Mouse (Mus musculus) intestine, postnatal 0 days (tissue): ENCODE measurements around the gene 1700001L19Rik. TPM values are rescaled to one million over a fixed set of nuclear protein-coding genes. Genes with fewer than 3 reads are reported as not detected.

Source experiments
- ATAC-seq: fragments of 200-750 bp; cut with Nextera tagmentation; 2 replicates; pipeline ENCODE4 v1.8.0; 2017; ENCODE audit warnings: mild to moderate bottlenecking, moderate TSS enrichment, moderate library complexity
- H3K27ac ChIP-seq: fragments of 300-500 bp; sonication (generic); 2 replicates; pipeline ENCODE4 v1.5.1; 2014; ENCODE audit warnings: mild to moderate bottlenecking, low read depth, low read length, moderate library complexity
- H3K27me3 ChIP-seq: fragments of 300-500 bp; sonication (generic); replicated peaks from 2 replicates; pipeline ENCODE4 v1.6.1; 2014; ENCODE audit warnings: low read length, mixed read lengths; ENCODE audit not compliant: control insufficient read depth, insufficient read depth
- H3K36me3 ChIP-seq: fragments of 300-500 bp; sonication (generic); 2 replicates; pipeline ENCODE4 v1.6.1; 2014; ENCODE audit warnings: mild to moderate bottlenecking, moderate library complexity; ENCODE audit not compliant: control insufficient read depth, insufficient read depth
- H3K4me1 ChIP-seq: fragments of 300-500 bp; sonication (generic); replicated peaks from 2 replicates; pipeline ENCODE4 v1.6.1; 2014; ENCODE audit warnings: antibody characterized with exemption, low read length, mixed read lengths; ENCODE audit not compliant: control insufficient read depth, insufficient read depth
- H3K4me2 ChIP-seq: fragments of 300-500 bp; sonication (generic); replicated peaks from 2 replicates; pipeline ENCODE4 v1.6.1; 2014; ENCODE audit warnings: low read depth, mild to moderate bottlenecking, moderate library complexity
- H3K4me3 ChIP-seq: fragments of 300-500 bp; sonication (generic); 2 replicates; pipeline ENCODE4 v1.5.1; 2014; ENCODE audit warnings: low read depth, low read length
- H3K9ac ChIP-seq: fragments of 300-500 bp; sonication (generic); 2 replicates; pipeline ENCODE4 v1.6.1; 2014; ENCODE audit warnings: mild to moderate bottlenecking, low read depth, low read length
- H3K9me3 ChIP-seq: fragments of 300-500 bp; sonication (generic); 2 replicates; pipeline ENCODE4 v1.6.1; 2016; ENCODE audit warnings: mixed run types; ENCODE audit not compliant: control insufficient read depth
- CTCF ChIP-seq: sonication (generic); IDR thresholded peaks from 2 replicates; pipeline ENCODE4 v1.5.1; 2016; ENCODE audit warnings: low read depth, mild to moderate bottlenecking, control low read depth, antibody characterized with exemption, moderate library complexity
- WGBS: fragments of 180-500 bp; shearing (Covaris S2); extraction: QIAGEN DNeasy Blood & Tissue Kit; methylation state at CpG from one replicate; pipeline ENCODE4 v1.1.7; 2014; 5-methylcytosine and 5-hydroxymethylcytosine counted together
- polyA plus RNA-seq: library from polyadenylated mRNA; unstranded; fragments of >200 nt; fragmentation: Nextera tagmentation; extraction: Ambion mirVana; gene quantifications from 2 replicates; pipeline ENCODE4 v1.2.1, GENCODE M21; 2015

Gene 1700001L19Rik
- polyA plus RNA-seq, 1 experiment from 2014 or later, result 0.07 TPM

DNA sequence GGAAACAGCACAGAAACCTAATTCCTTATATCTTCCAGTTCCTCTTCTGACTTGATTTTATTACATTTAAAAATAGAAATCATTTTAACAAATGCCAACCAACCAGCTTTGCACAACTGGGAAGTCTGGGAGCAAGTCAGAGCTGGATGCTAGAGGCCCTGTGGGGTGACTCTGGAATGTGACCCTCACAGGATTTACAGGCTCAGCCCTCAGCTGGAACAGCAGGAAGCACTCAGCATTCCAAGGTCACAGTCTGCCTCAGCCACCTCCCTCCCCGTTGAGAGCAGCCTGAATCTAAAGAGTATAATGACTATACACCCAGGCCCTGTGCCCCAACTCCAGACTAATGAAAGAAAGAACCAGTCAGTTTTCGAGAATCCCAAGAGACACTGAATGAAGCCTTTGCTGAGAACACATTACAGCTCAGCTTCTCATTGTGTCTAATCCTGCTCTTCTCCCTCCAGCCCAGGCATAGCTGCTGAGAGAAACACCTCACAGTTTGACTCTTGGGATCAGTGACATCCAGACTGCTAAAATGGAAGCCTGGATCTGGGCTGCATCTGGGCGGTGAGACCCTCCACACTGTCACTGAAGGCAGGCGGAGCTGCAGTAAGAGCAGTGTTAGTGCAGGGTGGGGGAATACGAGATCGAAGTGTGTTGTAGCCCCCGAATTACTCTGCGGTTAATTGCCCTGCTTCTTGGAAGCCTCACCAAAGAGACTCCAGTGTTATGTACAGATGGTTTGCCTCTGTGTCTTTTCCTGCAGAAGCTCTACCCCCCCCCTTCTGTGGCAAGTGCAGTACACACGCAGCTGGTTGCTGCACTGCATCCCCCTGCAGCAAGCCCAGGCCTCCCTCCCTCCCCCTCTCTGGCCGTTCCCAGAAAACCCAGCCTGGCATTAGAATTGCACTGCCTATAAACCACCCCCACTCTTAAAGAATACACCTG lies 24.0 kb upstream of the 1700001L19Rik start:
- 43% methylated on average over 10 of the region's 10 CpGs for WGBS
- ATAC-seq, result peak; percentile 75
- no peak for TF ChIP-seq CTCF
- Histone ChIP-seq H3K27me3 (no peaks in the 10 kb centered on the region), H3K4me1 (no peaks in the 10 kb centered on the region), H3K4me2 (no peak overlapping the region), H3K27ac (no peak overlapping the region), H3K9me3 (no peaks in the 10 kb centered on the region), H3K9ac (no peak overlapping the region), H3K36me3 (peaks cover 28% of the 10 kb centered on the region), H3K4me3 (no peak overlapping the region)

DNA sequence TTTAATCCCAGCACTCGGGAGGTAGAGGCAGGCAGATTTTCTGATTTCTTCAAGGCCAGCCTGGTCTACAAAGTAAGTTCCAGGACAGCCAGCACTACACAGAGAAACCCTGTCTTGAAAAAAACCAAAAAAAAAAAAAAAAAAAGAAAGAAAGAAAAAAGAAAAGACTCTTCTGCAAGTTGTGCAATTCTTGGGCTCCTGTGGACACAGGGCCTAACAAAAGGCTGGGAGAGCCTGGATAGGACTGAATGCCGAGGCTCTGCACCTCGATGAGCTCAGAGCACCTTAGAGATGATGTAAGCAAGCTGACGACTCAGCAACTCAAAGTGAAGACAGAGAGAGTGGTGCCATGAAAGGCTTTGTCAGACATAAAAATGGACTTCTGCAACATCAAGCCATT lies 22.8 kb upstream of the 1700001L19Rik start:
- no peaks in the 10 kb centered on the region for H3K4me1 ChIP-seq
- TF ChIP-seq CTCF, result no peak
- no peaks in the 10 kb centered on the region for H3K27me3 ChIP-seq
- 66% methylated on average over 4 of the region's 4 CpGs for WGBS
- H3K9ac ChIP-seq, result no peak overlapping the region
- no peak for ATAC-seq
- no peak overlapping the region for H3K27ac ChIP-seq
- H3K9me3 ChIP-seq, result no peaks in the 10 kb centered on the region
- H3K4me2 ChIP-seq, result no peak overlapping the region
- H3K4me3 ChIP-seq, result no peak overlapping the region
- peaks cover 28% of the 10 kb centered on the region for H3K36me3 ChIP-seq

DNA sequence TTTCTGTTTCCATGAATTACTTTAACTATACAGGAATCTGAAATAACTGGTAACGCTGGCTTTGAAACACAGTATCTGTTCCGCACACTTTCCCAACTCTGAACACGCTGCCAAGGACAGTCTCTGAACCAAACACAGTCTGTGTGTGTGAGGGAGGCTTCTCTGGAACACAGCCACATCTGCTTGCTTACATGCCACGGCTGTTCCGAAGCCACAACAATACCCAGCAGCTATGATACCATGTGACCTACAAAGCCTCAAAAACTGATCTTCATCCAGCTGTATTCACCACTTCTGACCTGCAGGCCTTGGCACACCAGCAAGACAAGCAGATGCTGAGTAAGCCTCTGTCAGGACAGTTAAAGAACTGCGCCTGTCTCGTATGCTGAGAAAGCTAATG lies 19.3 kb upstream of the 1700001L19Rik start:
- Histone ChIP-seq H3K4me2 (no peak overlapping the region), H3K27me3 (no peaks in the 10 kb centered on the region), H3K4me3 (no peak overlapping the region), H3K9ac (no peak overlapping the region), H3K36me3 (peaks cover 13% of the 10 kb centered on the region; the same call in 1 of the 2 replicates), H3K27ac (no peak overlapping the region), H3K4me1 (0 out of 2 replicates have a peak, but pooled peaks cover 3% of the 10 kb centered on the region), H3K9me3 (no peaks in the 10 kb centered on the region)
- ATAC-seq, result no peak
- no peak for TF ChIP-seq CTCF
- WGBS, result 81% methylated on average over 7 of the region's 7 CpGs

- peak overlapping the region; percentile 85 for H3K27ac ChIP-seq
- H3K4me2 ChIP-seq, result peak overlapping the region; percentile 82
- peaks cover 33% of the 10 kb centered on the region for H3K36me3 ChIP-seq
- H3K27me3 ChIP-seq, result no peaks in the 10 kb centered on the region
- no peak; the same call in none of the 2 replicates for ATAC-seq
- no peaks in the 10 kb centered on the region for H3K9me3 ChIP-seq
- H3K9ac ChIP-seq, result peak overlapping the region; percentile 66
- 17% methylated on average over 14 of the region's 14 CpGs for WGBS
- TF ChIP-seq CTCF, result peak; percentile 47
- peak overlapping the region; percentile 91 for H3K4me3 ChIP-seq
- H3K4me1 ChIP-seq, result 0 out of 2 replicates have a peak, but pooled peaks cover 5% of the 10 kb centered on the region
Observed at GRCm38 (mm10) chr13:68581086-68581740, 16.0 kb upstream of the 1700001L19Rik start.

DNA sequence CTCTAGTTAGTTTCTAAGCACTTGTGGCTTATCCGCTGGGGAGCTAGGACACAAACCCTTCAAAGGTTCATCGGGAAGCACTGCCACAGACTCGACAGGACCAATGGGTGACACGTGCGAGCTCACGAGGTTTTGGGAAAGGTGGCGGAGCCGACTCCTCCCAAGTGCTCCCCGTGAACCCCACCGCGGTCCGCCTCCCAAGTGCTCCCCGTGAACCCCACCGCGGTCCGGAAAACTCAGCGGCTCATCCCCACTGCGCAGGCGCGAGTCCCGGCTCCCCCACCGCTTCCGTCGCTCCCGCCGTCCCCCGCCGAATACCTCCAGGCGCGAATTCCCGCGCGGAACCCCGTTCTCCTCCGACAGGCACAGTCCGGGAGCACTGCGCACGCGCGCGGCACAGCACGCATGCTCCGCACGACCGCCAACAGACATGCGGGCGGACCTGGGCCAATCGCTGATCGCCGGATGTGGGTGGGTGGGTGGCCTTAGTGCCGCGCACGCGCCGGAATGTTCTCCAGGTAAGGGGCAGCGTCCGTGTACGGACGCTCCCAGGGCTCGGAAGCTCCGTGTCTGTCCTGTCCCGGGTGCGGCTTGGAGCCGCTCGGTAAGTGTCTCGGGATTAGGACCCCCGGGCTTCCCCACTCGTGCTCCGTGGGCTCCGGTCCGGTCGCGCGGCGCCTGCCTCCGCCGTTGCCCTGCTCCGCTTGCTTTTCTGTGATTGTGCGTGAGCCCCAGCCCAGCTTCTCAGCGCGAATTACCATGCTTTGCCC lies 15.3 kb upstream of the 1700001L19Rik start, which contains the start of the genes Mtrr and Fastkd3:
Mtrr (minus strand) TSS at position 403 of the 770 bp plus-strand sequence.
Fastkd3 (plus strand) TSS at position 488 of the 770 bp plus-strand sequence.
- ATAC-seq, result peak; percentile 99
- Histone ChIP-seq H3K4me3 (peak within 1 kb of the TSS; percentile 91), H3K27me3 (no peaks in the 10 kb centered on the region), H3K9me3 (no peaks in the 10 kb centered on the region), H3K9ac (peak within 1 kb of the TSS; percentile 66), H3K27ac (peak within 1 kb of the TSS; percentile 85), H3K4me1 (0 out of 2 replicates have a peak, but pooled peaks cover 5% of the 10 kb centered on the region), H3K4me2 (peak within 1 kb of the TSS; percentile 82), H3K36me3 (peaks cover 35% of the 10 kb centered on the region)
- under 1% methylated on average over 81 of the region's 81 CpGs for WGBS
- TF ChIP-seq CTCF, result no peak

- TF ChIP-seq CTCF, result no peak
- Histone ChIP-seq H3K27me3 (no peaks in the 10 kb centered on the region), H3K9me3 (no peaks in the 10 kb centered on the region), H3K4me2 (peak overlapping the region; percentile 82), H3K4me1 (0 out of 2 replicates have a peak, but pooled peaks cover 5% of the 10 kb centered on the region), H3K4me3 (peak overlapping the region; percentile 91), H3K36me3 (peaks cover 35% of the 10 kb centered on the region), H3K27ac (peak overlapping the region; percentile 85), H3K9ac (peak overlapping the region; percentile 66)
- under 1% methylated on average over 11 of the region's 11 CpGs for WGBS
- peak; percentile 39 for ATAC-seq
Observed at GRCm38 (mm10) chr13:68582517-68582780, 14.8 kb upstream of the 1700001L19Rik start.
